Mouse (Mus musculus) cerebellum, adult (tissue): ENCODE data around the gene Coro2b.

Experiments
- ATAC-seq: cut with Nextera tagmentation; 2 replicates; pipeline ENCODE4 v1.9.2; 2017; ENCODE audit warnings: mild to moderate bottlenecking, moderate library complexity, mixed read lengths; ENCODE audit not compliant: insufficient number of reproducible peaks, low FRiP score, low TSS enrichment

Coro2b gene

GRCm38 (mm10) chr9:62540736-62541135 is 3.9 kb upstream of the Coro2b start:
- ATAC-seq: peak; percentile 47; the same call in 1 of the 2 replicates

- ATAC-seq: no peak
These were observed 3.3 kb upstream of the Coro2b start for GRCm38 (mm10) chr9:62540166-62540565.

GRCm38 (mm10) chr9:62539251-62539711 is 2.4 kb upstream of the Coro2b start:
- ATAC-seq: no peak

- ATAC-seq: no peak
These were observed 1.1 kb upstream of the Coro2b start for GRCm38 (mm10) chr9:62537941-62538340.

GRCm38 (mm10) chr9:62536119-62536654 is 657 bp downstream of the Coro2b start:
- ATAC-seq: peak; percentile 21; the same call in 1 of the 2 replicates

GRCm38 (mm10) chr9:62535566-62535965 is 1.3 kb downstream of the Coro2b start:
- ATAC-seq: no peak

- no peak for ATAC-seq
These were observed 2.2 kb downstream of the Coro2b start for GRCm38 (mm10) chr9:62534691-62535090.

GRCm38 (mm10) chr9:62534158-62534557 is 2.7 kb downstream of the Coro2b start:
- no peak for ATAC-seq

- no peak for ATAC-seq
These were observed 4.0 kb downstream of the Coro2b start for GRCm38 (mm10) chr9:62532876-62533275.

GRCm38 (mm10) chr9:62531459-62532275 is 5.2 kb downstream of the Coro2b start:
- no peak for ATAC-seq

GRCm38 (mm10) chr9:62528527-62528926 is 8.3 kb downstream of the Coro2b start:
- no peak for ATAC-seq

- ATAC-seq: no peak
These were observed 10.0 kb downstream of the Coro2b start for GRCm38 (mm10) chr9:62526858-62527257.

GRCm38 (mm10) chr9:62526451-62526850 is 10.4 kb downstream of the Coro2b start:
- 0 out of 2 replicates have a peak, but pooled peaks have one; percentile 41 for ATAC-seq

- no peak for ATAC-seq
These were observed 12.0 kb downstream of the Coro2b start for GRCm38 (mm10) chr9:62524761-62525308.

GRCm38 (mm10) chr9:62522791-62523471 is 13.9 kb downstream of the Coro2b start:
- ATAC-seq: no peak

GRCm38 (mm10) chr9:62522211-62522610 is 14.6 kb downstream of the Coro2b start:
- no peak for ATAC-seq

GRCm38 (mm10) chr9:62521541-62521940 is 15.3 kb downstream of the Coro2b start:
- ATAC-seq: no peak

GRCm38 (mm10) chr9:62520933-62521332 is 15.9 kb downstream of the Coro2b start:
- no peak for ATAC-seq

- no peak for ATAC-seq
These were observed 16.9 kb downstream of the Coro2b start for GRCm38 (mm10) chr9:62519787-62520503.

- no peak for ATAC-seq
These were observed 17.5 kb downstream of the Coro2b start for GRCm38 (mm10) chr9:62519334-62519733.
